In the genomic region with DNA sequence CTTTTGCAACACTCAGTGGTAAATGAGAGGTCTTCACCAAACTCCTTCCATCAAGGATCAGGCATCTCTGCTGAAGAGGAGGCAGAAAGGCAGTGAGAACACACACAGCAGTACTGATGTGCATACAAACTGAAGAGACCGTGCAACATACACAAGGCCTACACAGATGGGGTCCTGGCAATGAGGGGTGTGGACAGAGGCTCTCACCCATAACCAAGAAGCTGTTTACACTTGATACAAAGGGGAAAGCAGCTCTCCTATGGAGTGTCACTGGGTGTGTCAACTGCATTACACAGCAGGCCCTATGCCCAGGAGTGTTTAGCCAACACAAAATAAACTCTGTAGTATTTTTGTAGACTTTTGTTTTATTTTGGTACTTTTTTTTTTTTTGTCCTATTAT, we compare ENCODE assay signal across 25 mouse cellular contexts. TPM values are rescaled to one million over a fixed set of nuclear protein-coding genes. Genes with fewer than 3 reads are reported as not detected.
A peak's percentile ranks its signal among the peaks of the same experiment; 100 is the strongest.
DNase-seq lines count a peak whose midpoint lies in the region; ATAC-seq and TF ChIP-seq lines count a peak whose summit lies in the region.
"Had no signal": no experiment of that assay in that cellular context is flagged by ENCODE, and none has a peak within 500 bp of the region (broad histone marks: within the 10 kb centered on the region; RNA-seq: fewer than 3 reads in every experiment).

No protein-coding gene starts in this region.

- no peaks in the 10 kb centered on the region for H3K9me3 ChIP-seq in stomach, embryonic 16.5 days (replicated peaks; ENCODE audit: control insufficient read depth, low read length)
- H3K9me3 ChIP-seq in stomach, postnatal 0 days (ENCODE audit: control insufficient read depth, low read length) = no peaks in the 10 kb centered on the region
- H3K9me3 ChIP-seq in liver, embryonic 12.5 days (replicated peaks) = no peaks in the 10 kb centered on the region
- H3K9me3 ChIP-seq in liver, postnatal 0 days (ENCODE audit: low read length) = no peaks in the 10 kb centered on the region
- no peaks in the 10 kb centered on the region for H3K9me3 ChIP-seq in hindbrain, postnatal 0 days (ENCODE audit: low read length)
- H3K9me3 ChIP-seq: embryonic facial prominence, embryonic 10.5 days; embryonic facial prominence, embryonic 13.5 days; forebrain, embryonic 12.5 days; forebrain, embryonic 15.5 days; heart, embryonic 10.5 days; hindbrain, embryonic 12.5 days; hindbrain, embryonic 15.5 days had no signal

- TF ChIP-seq CTCF in stomach, postnatal 0 days (IDR thresholded peaks at IDR 0.05; ENCODE audit: low read depth) = no peak
- TF ChIP-seq CTCF in liver, postnatal 0 days (IDR thresholded peaks at IDR 0.05; ENCODE audit: low read depth) = no peak
- TF ChIP-seq CTCF in hindbrain, postnatal 0 days (IDR thresholded peaks at IDR 0.05; ENCODE audit: low read depth) = no peak

- no peak overlapping the region for H3K9ac ChIP-seq in stomach, embryonic 16.5 days (ENCODE audit: low read length)
- no peak overlapping the region for H3K9ac ChIP-seq in stomach, postnatal 0 days (ENCODE audit: low read length)
- H3K9ac ChIP-seq in liver, embryonic 12.5 days = no peak overlapping the region
- no peak overlapping the region for H3K9ac ChIP-seq in liver, postnatal 0 days (replicated peaks)
- no peak overlapping the region for H3K9ac ChIP-seq in hindbrain, postnatal 0 days (replicated peaks; ENCODE audit: low read length)
- H3K9ac ChIP-seq: embryonic facial prominence, embryonic 13.5 days; forebrain, embryonic 12.5 days; forebrain, embryonic 15.5 days; hindbrain, embryonic 12.5 days; hindbrain, embryonic 15.5 days had no signal

- no peak overlapping the region for H3K4me2 ChIP-seq in stomach, embryonic 16.5 days (ENCODE audit: low read depth, low read length)
- no peak overlapping the region for H3K4me2 ChIP-seq in stomach, postnatal 0 days (replicated peaks; ENCODE audit: low read depth)
- H3K4me2 ChIP-seq in liver, embryonic 12.5 days = no peak overlapping the region
- no peak overlapping the region for H3K4me2 ChIP-seq in liver, postnatal 0 days (ENCODE audit: low read depth, low read length)
- no peak overlapping the region for H3K4me2 ChIP-seq in hindbrain, postnatal 0 days (ENCODE audit: low read depth, low read length)
- H3K4me2 ChIP-seq: embryonic facial prominence, embryonic 13.5 days; forebrain, embryonic 12.5 days; forebrain, embryonic 15.5 days; hindbrain, embryonic 12.5 days; hindbrain, embryonic 15.5 days had no signal

- ATAC-seq in stomach, embryonic 16.5 days (ENCODE audit: insufficient read depth, low FRiP score) = 0 out of 2 replicates have a peak, but pooled peaks have one; percentile 37
- no peak for ATAC-seq in stomach, postnatal 0 days (ENCODE audit: low FRiP score, low TSS enrichment)
- peak; percentile 48; the same call in 1 of the 2 replicates for ATAC-seq in liver, embryonic 12.5 days
- no peak for ATAC-seq in liver, postnatal 0 days
- ATAC-seq in hindbrain, postnatal 0 days = no peak
- ATAC-seq: activated CD4-positive, CD25-positive, alpha-beta regulatory T cell, adult 4 months; CD4-positive, CD25-positive, alpha-beta regulatory T cell, adult 4 months; forebrain, embryonic 15.5 days had no signal

- no peaks in the 10 kb centered on the region for H3K27me3 ChIP-seq in stomach, embryonic 16.5 days (ENCODE audit: control insufficient read depth, insufficient read depth, low read length)
- no peaks in the 10 kb centered on the region for H3K27me3 ChIP-seq in stomach, postnatal 0 days (ENCODE audit: control insufficient read depth, insufficient read depth, low read length)
- H3K27me3 ChIP-seq in liver, embryonic 12.5 days (replicated peaks) = no peaks in the 10 kb centered on the region
- H3K27me3 ChIP-seq in liver, postnatal 0 days (ENCODE audit: insufficient read depth, low read length) = no peaks in the 10 kb centered on the region
- no peaks in the 10 kb centered on the region for H3K27me3 ChIP-seq in hindbrain, postnatal 0 days (ENCODE audit: insufficient read depth, low read length)
- H3K27me3 ChIP-seq: embryonic facial prominence, embryonic 13.5 days; forebrain, embryonic 12.5 days; forebrain, embryonic 15.5 days; hindbrain, embryonic 12.5 days; hindbrain, embryonic 15.5 days had no signal

- H3K36me3 ChIP-seq in stomach, embryonic 16.5 days (ENCODE audit: control insufficient read depth, insufficient read depth, low read length) = no peaks in the 10 kb centered on the region
- H3K36me3 ChIP-seq in stomach, postnatal 0 days (ENCODE audit: control insufficient read depth, insufficient read depth, low read length) = no peaks in the 10 kb centered on the region
- H3K36me3 ChIP-seq in liver, embryonic 12.5 days = peaks cover 7% of the 10 kb centered on the region
- H3K36me3 ChIP-seq in liver, postnatal 0 days (replicated peaks; ENCODE audit: insufficient read depth, low read length) = peaks cover 3% of the 10 kb centered on the region; the same call in 1 of the 2 replicates
- H3K36me3 ChIP-seq in hindbrain, postnatal 0 days (ENCODE audit: insufficient read depth, low read length) = no peaks in the 10 kb centered on the region
- H3K36me3 ChIP-seq: forebrain, embryonic 12.5 days; forebrain, embryonic 15.5 days; heart, embryonic 10.5 days; hindbrain, embryonic 12.5 days; hindbrain, embryonic 15.5 days had no signal

- no peak for TF ChIP-seq EP300 in stomach, postnatal 0 days (optimal IDR thresholded peaks at IDR 0.05)
- TF ChIP-seq EP300 in liver, postnatal 0 days (IDR thresholded peaks at IDR 0.05; ENCODE audit: low read depth) = no peak

- no peaks in the 10 kb centered on the region for H3K4me1 ChIP-seq in stomach, embryonic 16.5 days (ENCODE audit: control insufficient read depth, insufficient read depth, low read length)
- no peaks in the 10 kb centered on the region for H3K4me1 ChIP-seq in stomach, postnatal 0 days (replicated peaks; ENCODE audit: control insufficient read depth, insufficient read depth)
- H3K4me1 ChIP-seq in liver, embryonic 12.5 days = peaks cover 30% of the 10 kb centered on the region
- H3K4me1 ChIP-seq in liver, postnatal 0 days (ENCODE audit: insufficient read depth) = peaks cover 17% of the 10 kb centered on the region; the same call in 1 of the 2 replicates
- no peaks in the 10 kb centered on the region for H3K4me1 ChIP-seq in hindbrain, postnatal 0 days (ENCODE audit: insufficient read depth, low read length)
- H3K4me1 ChIP-seq: embryonic facial prominence, embryonic 10.5 days; embryonic facial prominence, embryonic 13.5 days; forebrain, embryonic 12.5 days; forebrain, embryonic 15.5 days; hindbrain, embryonic 12.5 days had no signal

- H3K27ac ChIP-seq in stomach, embryonic 16.5 days (ENCODE audit: low read length) = no peak overlapping the region
- H3K27ac ChIP-seq in stomach, postnatal 0 days (replicated peaks) = no peak overlapping the region
- no peak overlapping the region for H3K27ac ChIP-seq in liver, embryonic 12.5 days
- peak overlapping the region; percentile 41 for H3K27ac ChIP-seq in liver, postnatal 0 days (ENCODE audit: low read depth)
- H3K27ac ChIP-seq in hindbrain, postnatal 0 days = no peak overlapping the region
- H3K27ac ChIP-seq: embryonic facial prominence, embryonic 10.5 days; embryonic facial prominence, embryonic 13.5 days; forebrain, embryonic 12.5 days; forebrain, embryonic 15.5 days; heart, adult 2 months; heart, embryonic 10.5 days; hindbrain, embryonic 12.5 days; hindbrain, embryonic 15.5 days had no signal

- no peak overlapping the region for H3K4me3 ChIP-seq in stomach, embryonic 16.5 days (replicated peaks; ENCODE audit: low read length)
- H3K4me3 ChIP-seq in stomach, postnatal 0 days (ENCODE audit: low read depth, low read length) = no peak overlapping the region
- H3K4me3 ChIP-seq in liver, embryonic 12.5 days = no peak overlapping the region
- H3K4me3 ChIP-seq in liver, postnatal 0 days (ENCODE audit: low read depth, low read length) = no peak overlapping the region
- no peak overlapping the region for H3K4me3 ChIP-seq in hindbrain, postnatal 0 days (ENCODE audit: low read length)
- H3K4me3 ChIP-seq: embryonic facial prominence, embryonic 10.5 days; embryonic facial prominence, embryonic 13.5 days; erythroblast, embryonic 14.5 days; forebrain, embryonic 12.5 days; forebrain, embryonic 15.5 days; heart, adult 2 months; heart, embryonic 10.5 days; hindbrain, embryonic 12.5 days; hindbrain, embryonic 15.5 days had no signal

- DNase-seq in stomach, postnatal 0 days (ENCODE audit: low spot score) = no peak
- DNase-seq in liver, postnatal 0 days = no peak
- DNase-seq in layer of hippocampus, adult 18-20 months (ENCODE audit: low spot score in 2 of 2) = no peak
- no peak for DNase-seq in hindbrain, postnatal 0 days (ENCODE audit: low spot score)
- DNase-seq: adrenal gland, adult 8-10 months; adrenal gland, postnatal 25 days; cerebellum, adult 11-12 months; cerebellum, adult 8-10 months; cerebellum, postnatal 10 days; cerebellum, postnatal 36 days; embryo, embryonic 11 days; gastrocnemius, postnatal 25 days; heart, adult 2 months had no signal

- 85% methylated on average over 1 of the region's 1 CpGs for WGBS in stomach, embryonic 16.5 days
- 78% methylated on average over 1 of the region's 1 CpGs for WGBS in stomach, postnatal 0 days
- 85% methylated on average over 1 of the region's 1 CpGs for WGBS in liver, embryonic 12.5 days (ENCODE audit: insufficient replicate concordance)
- 63% methylated on average over 1 of the region's 1 CpGs for WGBS in liver, postnatal 0 days (ENCODE audit: insufficient replicate concordance)
- 86% methylated on average over 1 of the region's 1 CpGs for WGBS in hindbrain, postnatal 0 days

RNA-seq across cellular contexts. Expression of a gene that starts 59.1 kb away (rescaled TPM):
- polyA plus RNA-seq in stomach, embryonic 16.5 days (2015; fragmentation: Nextera tagmentation; extraction: Ambion mirVana) = 138 and 151 TPM in 2 replicates
- polyA plus RNA-seq in stomach, postnatal 0 days (2015; fragmentation: Nextera tagmentation; extraction: Ambion mirVana) = 106 and 110 TPM in 2 replicates
- polyA plus RNA-seq in liver, embryonic 12.5 days (2016; fragmentation: Nextera tagmentation; extraction: Ambion mirVana) = 195 and 206 TPM in 2 replicates
- polyA plus RNA-seq in liver, postnatal 0 days (2015; fragmentation: Nextera tagmentation; extraction: Ambion mirVana) = 467 and 475 TPM in 2 replicates
- 10 to 100 TPM; 64.2 to 69.7 TPM for total RNA-seq in layer of hippocampus, adult 18-20 months (2021)
- 21.4 and 27.4 TPM in 2 replicates for total RNA-seq in hindbrain, postnatal 0 days (2014; rRNA removed)
- 63.5 and 65.2 TPM in 2 replicates for polyA plus RNA-seq in hindbrain, postnatal 0 days (2015; fragmentation: Nextera tagmentation; extraction: Ambion mirVana)

RNA-seq across cellular contexts. Expression of a gene that starts 59.2 kb away (rescaled TPM):
- polyA plus RNA-seq in stomach, embryonic 16.5 days (2015; fragmentation: Nextera tagmentation; extraction: Ambion mirVana) = 66.4 and 73.8 TPM in 2 replicates
- polyA plus RNA-seq in stomach, postnatal 0 days (2015; fragmentation: Nextera tagmentation; extraction: Ambion mirVana) = 42.7 and 46.8 TPM in 2 replicates
- 42.9 and 43.4 TPM in 2 replicates for polyA plus RNA-seq in liver, embryonic 12.5 days (2016; fragmentation: Nextera tagmentation; extraction: Ambion mirVana)
- 23.5 and 28.6 TPM in 2 replicates for polyA plus RNA-seq in liver, postnatal 0 days (2015; fragmentation: Nextera tagmentation; extraction: Ambion mirVana)
- 10 to 100 TPM; 67.2 to 70.5 TPM for total RNA-seq in layer of hippocampus, adult 18-20 months (2021)
- 53.6 and 55.2 TPM in 2 replicates for total RNA-seq in hindbrain, postnatal 0 days (2014; rRNA removed)
- polyA plus RNA-seq in hindbrain, postnatal 0 days (2015; fragmentation: Nextera tagmentation; extraction: Ambion mirVana) = 56.7 and 58.2 TPM in 2 replicates

Comparison
In these comparisons a context has a peak if more than half of its experiments do, and no peak if none do; other contexts are left out.
1. ATAC-seq: peak in stomach, embryonic 16.5 days (single experiment) and liver, embryonic 12.5 days (single experiment); none in stomach, postnatal 0 days (single experiment), liver, postnatal 0 days (single experiment) and hindbrain, postnatal 0 days (single experiment).